Mouse (Mus musculus) right cerebral cortex, postnatal 14 days (tissue): ENCODE measurements around the gene Gm20854.
"Not testable (repeated sequence)": the region's sequence is repeated elsewhere in the genome, so short reads cannot be mapped to it uniquely, and the experiment has no call there.

Experiments
- DNase-seq: peaks from one replicate; pipeline ENCODE4 v3.0.0; 2022

Gene Gm20854

DNA sequence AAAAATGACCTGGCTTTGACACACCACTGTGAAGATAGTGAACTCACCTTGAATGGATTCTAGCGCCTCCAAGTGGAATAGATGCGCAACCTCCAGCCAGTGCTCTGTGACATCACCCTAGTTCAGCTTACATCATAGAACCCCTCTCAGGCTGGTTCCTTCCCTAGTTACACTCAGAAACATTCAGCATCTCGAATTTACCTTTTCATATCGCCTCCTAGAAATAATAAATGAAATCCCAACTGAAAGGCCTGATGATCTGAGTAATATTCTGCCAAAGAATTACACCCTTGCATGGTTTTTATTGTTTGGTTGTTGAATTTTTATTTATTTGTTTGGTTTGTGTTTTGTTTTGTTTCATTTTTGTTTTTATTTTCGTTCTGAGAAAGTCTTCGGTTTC is at the start of gene Gm20854:
Gene Gm20854, minus strand, starts transcription at position 101 of the 400 bp plus-strand sequence.
- not testable (repeated sequence) for DNase-seq
